Mouse (Mus musculus): ENCODE results near the gene H2afb2.

H2afb2 gene

DNA sequence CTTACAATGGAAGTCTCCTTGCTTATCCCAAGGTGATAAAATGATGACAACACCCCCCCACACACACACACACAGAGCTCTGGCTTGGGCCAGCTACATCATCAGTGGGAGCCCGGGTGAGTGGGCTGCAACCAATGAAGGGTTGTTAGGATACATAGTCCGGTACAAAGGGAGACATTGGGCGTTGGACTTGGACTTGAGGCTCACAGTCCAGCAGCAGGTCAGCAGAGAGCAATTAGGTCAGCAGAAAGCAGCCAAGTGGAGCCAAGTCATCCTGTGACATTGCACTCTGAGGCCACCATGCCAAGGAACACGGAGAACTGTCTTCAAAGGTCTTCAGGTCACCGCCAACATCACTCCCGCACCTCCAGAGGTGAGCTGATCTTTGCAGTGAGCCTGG, at the start of gene H2afb2:
Gene H2afb2, plus strand, starts transcription at position 301 of the 400 bp plus-strand sequence.
- no peak for DNase-seq (ENCODE audit: low spot score in 2 of 2)
